Mouse (Mus musculus) midbrain, embryonic 11.5 days (tissue): ENCODE measurements at regions not wholly inside any gene's neighbourhood (a gene's known extent, or its start where the extent isn't known, plus 50 kb on each side); places are given as distances from the start of the nearest gene placed in this dataset.

ENCODE experiments used
- ATAC-seq: fragments of 200-750 bp; cut with Nextera tagmentation; 2 replicates; pipeline ENCODE4 v1.8.0; 2017; ENCODE audit warnings: moderate TSS enrichment, moderate library complexity; ENCODE audit not compliant: low FRiP score
- DNase-seq: peaks from one replicate; pipeline ENCODE4 v3.0.0; 2015; ENCODE audit warnings: low spot score; ENCODE audit errors: missing footprints
- H3K27ac ChIP-seq: fragments of 300-500 bp; sonication (generic); 2 replicates; pipeline ENCODE4 v1.5.1; 2014; ENCODE audit warnings: low read depth, low read length
- H3K27me3 ChIP-seq: fragments of 300-500 bp; sonication (generic); 2 replicates; pipeline ENCODE4 v1.6.1; 2014; ENCODE audit warnings: mild to moderate bottlenecking, low read length, moderate library complexity, mixed read lengths; ENCODE audit not compliant: control insufficient read depth, insufficient read depth
- H3K36me3 ChIP-seq: fragments of 300-500 bp; sonication (generic); 2 replicates; pipeline ENCODE4 v1.6.1; 2014; ENCODE audit warnings: mild to moderate bottlenecking, low read length, moderate library complexity, mixed read lengths; ENCODE audit not compliant: control insufficient read depth, insufficient read depth
- H3K4me1 ChIP-seq: fragments of 300-500 bp; sonication (generic); 2 replicates; pipeline ENCODE4 v1.6.1; 2014; ENCODE audit warnings: low read length; ENCODE audit not compliant: control insufficient read depth, insufficient read depth
- H3K4me2 ChIP-seq: fragments of 300-500 bp; sonication (generic); 2 replicates; pipeline ENCODE4 v1.6.1; 2014; ENCODE audit warnings: mild to moderate bottlenecking, moderate library complexity
- H3K4me3 ChIP-seq: fragments of 300-500 bp; sonication (generic); 2 replicates; pipeline ENCODE4 v1.5.1; 2014; ENCODE audit warnings: low read depth, low read length
- H3K9ac ChIP-seq: fragments of 300-500 bp; sonication (generic); 2 replicates; pipeline ENCODE4 v1.6.1; 2014; ENCODE audit warnings: low read length
- H3K9me3 ChIP-seq: fragments of 300-500 bp; sonication (generic); 2 replicates; pipeline ENCODE4 v1.6.1; 2016; ENCODE audit warnings: low read length; ENCODE audit not compliant: control insufficient read depth
- WGBS: fragments of 180-500 bp; shearing (Covaris S2); extraction: QIAGEN DNeasy Blood & Tissue Kit; methylation state at CpG from one replicate; pipeline ENCODE4 v1.1.7; 2014; 5-methylcytosine and 5-hydroxymethylcytosine counted together

- 78% methylated on average over 3 of the region's 3 CpGs for WGBS
These were observed 487.5 kb upstream of the Syt1 start for GRCm38 (mm10) chr10:109498301-109498700.

GRCm38 (mm10) chr10:109496161-109496560 lies 485.4 kb upstream of the Syt1 start:
- Histone ChIP-seq H3K4me3 (no peak overlapping the region), H3K9ac (no peak overlapping the region), H3K9me3 (no peaks in the 10 kb centered on the region), H3K36me3 (no peaks in the 10 kb centered on the region), H3K4me2 (no peak overlapping the region), H3K4me1 (no peaks in the 10 kb centered on the region), H3K27me3 (no peaks in the 10 kb centered on the region), H3K27ac (no peak overlapping the region)
- WGBS, result 84% methylated on average over 10 of the region's 10 CpGs
- no peak for DNase-seq
- ATAC-seq, result no peak

More at GRCm38 (mm10) chr10:109498301-109498700, 487.5 kb upstream of the Syt1 start:
- no peak for DNase-seq
- H3K4me2 ChIP-seq, result no peak overlapping the region
- H3K36me3 ChIP-seq, result no peaks in the 10 kb centered on the region
- H3K27me3 ChIP-seq, result no peaks in the 10 kb centered on the region
- H3K9me3 ChIP-seq, result no peaks in the 10 kb centered on the region
- ATAC-seq, result no peak
- no peak overlapping the region for H3K27ac ChIP-seq
- H3K4me1 ChIP-seq, result no peaks in the 10 kb centered on the region
- H3K4me3 ChIP-seq, result no peak overlapping the region
- no peak overlapping the region for H3K9ac ChIP-seq

- no peaks in the 10 kb centered on the region for H3K36me3 ChIP-seq
- no peaks in the 10 kb centered on the region for H3K9me3 ChIP-seq
- H3K27ac ChIP-seq, result no peak overlapping the region
- H3K4me1 ChIP-seq, result no peaks in the 10 kb centered on the region
- 70% methylated on average over 4 of the region's 4 CpGs for WGBS
- no peaks in the 10 kb centered on the region for H3K27me3 ChIP-seq
- ATAC-seq, result no peak
- DNase-seq, result no peak
- H3K4me2 ChIP-seq, result no peak overlapping the region
- no peak overlapping the region for H3K4me3 ChIP-seq
- no peak overlapping the region for H3K9ac ChIP-seq
These were observed 480.0 kb upstream of the Syt1 start for GRCm38 (mm10) chr10:109490765-109491164.

GRCm38 (mm10) chr10:109488000-109488399 lies 477.2 kb upstream of the Syt1 start:
- no peak overlapping the region for H3K27ac ChIP-seq
- no peak overlapping the region for H3K4me2 ChIP-seq
- 95% methylated on average over 1 of the region's 1 CpGs for WGBS
- no peaks in the 10 kb centered on the region for H3K4me1 ChIP-seq
- H3K27me3 ChIP-seq, result no peaks in the 10 kb centered on the region
- ATAC-seq (no peak), DNase-seq (no peak)
- no peaks in the 10 kb centered on the region for H3K9me3 ChIP-seq
- no peak overlapping the region for H3K9ac ChIP-seq
- no peaks in the 10 kb centered on the region for H3K36me3 ChIP-seq
- H3K4me3 ChIP-seq, result no peak overlapping the region

- Histone ChIP-seq H3K9ac (no peak overlapping the region), H3K4me2 (no peak overlapping the region), H3K27me3 (no peaks in the 10 kb centered on the region), H3K4me3 (no peak overlapping the region), H3K9me3 (no peaks in the 10 kb centered on the region), H3K27ac (no peak overlapping the region), H3K36me3 (no peaks in the 10 kb centered on the region), H3K4me1 (no peaks in the 10 kb centered on the region)
- DNase-seq (no peak), ATAC-seq (no peak)
- 85% methylated on average over 7 of the region's 7 CpGs for WGBS
These were observed 476.3 kb upstream of the Syt1 start for GRCm38 (mm10) chr10:109486917-109487604.

- ATAC-seq (no peak), DNase-seq (no peak)
- H3K4me2 ChIP-seq, result no peak overlapping the region
- no peak overlapping the region for H3K4me3 ChIP-seq
- no peaks in the 10 kb centered on the region for H3K4me1 ChIP-seq
- H3K27me3 ChIP-seq, result no peaks in the 10 kb centered on the region
- no peaks in the 10 kb centered on the region for H3K36me3 ChIP-seq
- H3K27ac ChIP-seq, result no peak overlapping the region
- H3K9ac ChIP-seq, result no peak overlapping the region
- H3K9me3 ChIP-seq, result no peaks in the 10 kb centered on the region
These were observed 469.8 kb upstream of the Syt1 start for GRCm38 (mm10) chr10:109480551-109480950.

GRCm38 (mm10) chr10:109479941-109480340 lies 469.2 kb upstream of the Syt1 start:
- Histone ChIP-seq H3K4me2 (no peak overlapping the region), H3K36me3 (no peaks in the 10 kb centered on the region), H3K9me3 (no peaks in the 10 kb centered on the region), H3K4me3 (no peak overlapping the region), H3K9ac (no peak overlapping the region), H3K27me3 (no peaks in the 10 kb centered on the region), H3K4me1 (no peaks in the 10 kb centered on the region), H3K27ac (no peak overlapping the region)
- no peak for ATAC-seq
- WGBS, result 82% methylated on average over 5 of the region's 5 CpGs
- DNase-seq, result no peak

- no peak for DNase-seq
- Histone ChIP-seq H3K27ac (no peak overlapping the region), H3K4me3 (no peak overlapping the region), H3K36me3 (no peaks in the 10 kb centered on the region), H3K4me1 (no peaks in the 10 kb centered on the region), H3K9me3 (no peaks in the 10 kb centered on the region), H3K4me2 (no peak overlapping the region), H3K27me3 (no peaks in the 10 kb centered on the region), H3K9ac (no peak overlapping the region)
- ATAC-seq, result no peak
- 77% methylated on average over 3 of the region's 3 CpGs for WGBS
These were observed 455.7 kb upstream of the Syt1 start for GRCm38 (mm10) chr10:109466516-109466915.

- whole genome bisulfite sequencing, result 93% methylated on average over 4 of the region's 4 CpGs
- no peak overlapping the region for H3K9ac ChIP-seq
- H3K36me3 ChIP-seq, result no peaks in the 10 kb centered on the region
- no peaks in the 10 kb centered on the region for H3K9me3 ChIP-seq
- DNase-seq (no peak), ATAC-seq (no peak)
- no peaks in the 10 kb centered on the region for H3K27me3 ChIP-seq
- H3K4me1 ChIP-seq, result no peaks in the 10 kb centered on the region
- no peak overlapping the region for H3K4me3 ChIP-seq
- no peak overlapping the region for H3K4me2 ChIP-seq
- H3K27ac ChIP-seq, result no peak overlapping the region
These were observed 420.3 kb upstream of the Syt1 start for GRCm38 (mm10) chr10:109431112-109431511.
